Mouse (Mus musculus) small intestine, adult 2 months (tissue): ENCODE data around the gene Cirbp. TPM values are rescaled to one million over a fixed set of nuclear protein-coding genes. Genes with fewer than 3 reads are reported as not detected.

ENCODE experiments used
- H3K27ac ChIP-seq: fragments of 200-500 bp; 2 replicates; pipeline ENCODE4 v1.5.1; 2012; ENCODE audit warnings: low read depth, low read length, control low read depth, inconsistent platforms; ENCODE audit not compliant: insufficient read depth
- H3K27me3 ChIP-seq: fragments of 200-500 bp; 2 replicates; pipeline ENCODE4 v1.6.1; 2012; ENCODE audit warnings: mild to moderate bottlenecking, moderate library complexity, low read length, inconsistent platforms; ENCODE audit not compliant: control insufficient read depth, insufficient read depth
- H3K36me3 ChIP-seq: fragments of 200-500 bp; 2 replicates; pipeline ENCODE4 v1.6.1; 2012; ENCODE audit warnings: mild to moderate bottlenecking, low read length, control low read depth, inconsistent platforms; ENCODE audit not compliant: control insufficient read depth, insufficient read depth
- H3K4me1 ChIP-seq: fragments of 200-500 bp; 2 replicates; pipeline ENCODE4 v1.6.1; 2012; ENCODE audit warnings: low read length, inconsistent platforms, mixed read lengths; ENCODE audit not compliant: control insufficient read depth, insufficient read depth, insufficient read length
- H3K4me3 ChIP-seq: fragments of 200-500 bp; 2 replicates; pipeline ENCODE4 v1.5.1; 2012; ENCODE audit warnings: low read depth, mild to moderate bottlenecking, control low read depth, inconsistent platforms, low read length, moderate library complexity
- CTCF ChIP-seq: fragments of 200-500 bp; IDR thresholded peaks from 2 replicates; pipeline ENCODE4 v1.5.1; 2012; ENCODE audit warnings: low read depth, mild to moderate bottlenecking, control low read depth, inconsistent platforms, low read length, moderate library complexity, mixed read lengths; ENCODE audit not compliant: insufficient replicate concordance, insufficient read length; ENCODE audit errors: extremely low read depth
- POLR2A ChIP-seq: fragments of 200-500 bp; IDR thresholded peaks from 2 replicates; pipeline ENCODE4 v1.6.1; 2012; ENCODE audit warnings: low read depth, mild to moderate bottlenecking, control low read depth, inconsistent platforms, low read length, moderate library complexity
- WGBS: fragments of 180-500 bp; shearing (Covaris S2); methylation state at CpG from one replicate; pipeline ENCODE4 v1.1.7; 2018; 5-methylcytosine and 5-hydroxymethylcytosine counted together
- polyA plus RNA-seq: library from polyadenylated mRNA; depleted of rRNA; stranded (reverse); fragments of >200 nt; gene quantifications from 2 replicates; pipeline ENCODE4 v1.2.3, GENCODE M21; 2012

The Cirbp gene
- polyA plus RNA-seq, 1 experiment = 48.0 TPM

DNA sequence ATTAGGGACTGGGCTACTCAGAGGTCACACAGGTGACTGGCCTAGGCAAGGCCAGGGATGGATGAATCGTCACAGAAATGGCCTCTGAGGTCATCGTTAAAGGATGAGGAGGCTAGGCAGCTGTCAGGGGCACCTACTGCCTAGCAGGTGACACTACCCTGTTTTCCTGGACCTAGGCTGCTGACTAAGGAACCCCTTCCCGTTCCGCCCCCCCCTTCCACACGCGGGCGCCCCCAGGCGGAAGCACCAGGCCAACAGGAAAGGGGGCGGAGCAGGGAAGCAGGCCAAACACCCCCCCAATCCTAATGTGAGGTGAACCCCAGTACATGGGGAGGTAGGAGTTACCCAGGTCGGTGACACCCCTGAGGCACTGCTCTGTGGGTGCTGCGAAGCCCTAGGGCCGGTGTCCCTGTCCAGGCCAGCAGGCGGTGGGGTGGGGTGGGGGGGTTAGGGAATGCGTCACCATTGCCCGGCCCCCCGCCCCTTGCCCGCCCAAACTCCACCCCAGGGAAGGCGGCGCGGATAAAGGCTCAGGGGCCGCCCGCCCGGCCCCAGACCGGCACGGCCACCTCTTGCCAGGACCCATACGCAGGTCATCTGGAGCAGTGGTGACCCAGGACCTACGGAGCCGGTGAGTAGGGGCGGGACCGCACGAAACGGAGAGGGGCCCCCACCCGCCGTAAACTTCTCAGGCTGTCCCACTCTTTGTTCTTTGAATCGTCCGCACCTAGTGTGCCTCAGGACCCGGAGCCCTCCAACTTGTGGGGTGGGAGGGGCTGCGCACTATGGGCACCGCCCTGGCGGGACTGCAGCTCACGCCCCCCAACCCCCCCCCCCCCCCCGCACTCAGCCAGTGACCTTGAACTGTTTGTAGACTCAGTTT, 17.8 kb upstream of the Cirbp start, which contains the start of gene Midn:
TSS of gene Midn (plus strand) at position 554 of the 883 bp plus-strand sequence.
- Histone ChIP-seq H3K27me3 (no peaks in the 10 kb centered on the region), H3K4me1 (peaks cover 46% of the 10 kb centered on the region), H3K27ac (peak within 1 kb of the TSS; percentile 99), H3K36me3 (peaks cover 60% of the 10 kb centered on the region), H3K4me3 (peak within 1 kb of the TSS; percentile 97)
- TF ChIP-seq POLR2A (peak; percentile 96), CTCF (peak; percentile 52; the same call in 1 of the 2 replicates)
- under 1% methylated on average over 42 of the region's 42 CpGs for WGBS

DNA sequence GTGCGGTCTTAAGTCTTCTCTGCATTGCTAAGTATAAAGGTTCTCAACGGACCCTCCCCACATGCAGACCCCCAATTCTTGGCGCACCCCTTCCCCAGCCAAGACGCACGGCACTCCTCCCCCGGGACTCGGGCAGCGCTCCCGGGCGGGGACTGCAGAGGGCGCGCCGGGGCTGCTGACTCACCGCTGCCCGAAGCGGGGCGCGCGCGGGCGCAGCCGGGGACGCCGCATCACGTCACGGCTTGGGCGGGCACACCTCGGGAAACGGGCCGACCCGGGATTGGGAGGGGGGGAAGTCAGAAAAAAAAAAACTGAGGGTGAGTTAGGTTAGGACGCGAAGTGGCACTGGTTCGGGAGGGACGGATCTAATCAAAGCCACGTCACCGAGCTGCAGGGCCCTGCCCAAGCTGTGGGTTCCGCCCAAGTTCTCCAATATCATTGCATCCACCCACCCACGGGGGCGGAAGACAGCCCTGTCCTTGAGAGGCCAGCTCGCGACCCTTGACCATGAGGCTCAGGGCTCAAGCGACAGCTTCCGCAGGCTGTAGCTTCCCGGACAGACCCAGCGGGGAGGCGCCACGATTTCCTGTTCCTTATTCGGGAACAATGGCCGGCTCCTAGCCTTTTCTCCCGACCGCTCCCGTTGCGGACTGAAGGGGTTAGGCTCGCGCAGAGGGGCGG, 17.0 kb upstream of the Cirbp start:
- peaks cover 48% of the 10 kb centered on the region for H3K4me1 ChIP-seq
- H3K27me3 ChIP-seq = no peaks in the 10 kb centered on the region
- peaks cover 62% of the 10 kb centered on the region for H3K36me3 ChIP-seq
- 1% methylated on average over 57 of the region's 57 CpGs for WGBS
- TF ChIP-seq POLR2A = peak; percentile 54; the same call in 1 of the 2 replicates
- peak; percentile 46; the same call in 1 of the 2 replicates for TF ChIP-seq CTCF
- H3K27ac ChIP-seq = peak overlapping the region; percentile 99
- peak overlapping the region; percentile 97 for H3K4me3 ChIP-seq

DNA sequence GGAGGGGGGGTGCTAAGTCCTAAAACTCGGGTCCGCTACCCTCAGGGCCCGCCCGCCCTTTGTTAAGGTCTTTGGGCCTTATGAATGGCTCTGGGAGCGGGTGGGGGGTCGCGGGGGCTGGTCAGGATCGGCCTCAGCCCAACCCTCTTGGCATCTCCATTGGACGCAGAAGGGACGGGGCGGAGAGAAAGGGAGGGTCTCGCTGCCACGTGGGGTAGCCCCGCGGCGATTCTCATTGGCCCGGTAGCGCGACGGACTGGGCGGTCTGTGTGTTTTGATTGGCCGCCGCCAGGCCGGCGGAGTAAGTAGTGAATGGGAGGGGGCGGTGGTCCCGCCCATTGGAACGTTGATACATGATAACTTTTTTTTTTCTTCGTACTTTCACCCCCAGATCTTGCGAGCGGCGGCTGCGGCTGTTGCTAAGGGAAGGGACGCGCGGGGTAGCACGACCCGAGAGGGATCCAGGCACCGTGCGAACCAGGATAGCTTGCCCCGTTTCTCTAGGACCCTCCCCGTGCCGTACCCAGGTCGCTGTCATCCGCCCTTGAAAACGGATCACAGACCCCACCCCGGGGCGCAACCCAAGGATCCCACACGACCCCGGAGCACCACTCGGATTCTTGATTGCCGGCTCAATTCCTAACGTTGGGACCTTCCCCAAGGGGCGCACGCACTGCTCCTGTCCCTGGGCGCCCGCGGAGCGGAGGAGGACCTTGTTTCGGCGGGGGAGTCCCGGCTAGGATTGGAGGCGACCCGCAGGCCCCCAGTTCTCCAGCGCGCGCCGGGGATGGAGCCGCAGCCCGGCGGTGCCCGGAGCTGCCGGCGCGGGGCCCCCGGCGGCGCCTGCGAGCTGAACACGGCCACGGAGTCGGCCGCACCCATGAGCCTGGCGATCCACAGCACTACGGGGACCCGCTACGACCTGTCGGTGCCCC, 16.2 kb upstream of the Cirbp start:
- Histone ChIP-seq H3K27me3 (no peaks in the 10 kb centered on the region), H3K4me1 (peaks cover 53% of the 10 kb centered on the region), H3K27ac (peak overlapping the region; percentile 99), H3K4me3 (peak overlapping the region; percentile 97), H3K36me3 (peaks cover 62% of the 10 kb centered on the region)
- under 1% methylated on average over 88 of the region's 88 CpGs for WGBS
- TF ChIP-seq CTCF = no peak
- peak; percentile 66; the same call in 1 of the 2 replicates for TF ChIP-seq POLR2A

DNA sequence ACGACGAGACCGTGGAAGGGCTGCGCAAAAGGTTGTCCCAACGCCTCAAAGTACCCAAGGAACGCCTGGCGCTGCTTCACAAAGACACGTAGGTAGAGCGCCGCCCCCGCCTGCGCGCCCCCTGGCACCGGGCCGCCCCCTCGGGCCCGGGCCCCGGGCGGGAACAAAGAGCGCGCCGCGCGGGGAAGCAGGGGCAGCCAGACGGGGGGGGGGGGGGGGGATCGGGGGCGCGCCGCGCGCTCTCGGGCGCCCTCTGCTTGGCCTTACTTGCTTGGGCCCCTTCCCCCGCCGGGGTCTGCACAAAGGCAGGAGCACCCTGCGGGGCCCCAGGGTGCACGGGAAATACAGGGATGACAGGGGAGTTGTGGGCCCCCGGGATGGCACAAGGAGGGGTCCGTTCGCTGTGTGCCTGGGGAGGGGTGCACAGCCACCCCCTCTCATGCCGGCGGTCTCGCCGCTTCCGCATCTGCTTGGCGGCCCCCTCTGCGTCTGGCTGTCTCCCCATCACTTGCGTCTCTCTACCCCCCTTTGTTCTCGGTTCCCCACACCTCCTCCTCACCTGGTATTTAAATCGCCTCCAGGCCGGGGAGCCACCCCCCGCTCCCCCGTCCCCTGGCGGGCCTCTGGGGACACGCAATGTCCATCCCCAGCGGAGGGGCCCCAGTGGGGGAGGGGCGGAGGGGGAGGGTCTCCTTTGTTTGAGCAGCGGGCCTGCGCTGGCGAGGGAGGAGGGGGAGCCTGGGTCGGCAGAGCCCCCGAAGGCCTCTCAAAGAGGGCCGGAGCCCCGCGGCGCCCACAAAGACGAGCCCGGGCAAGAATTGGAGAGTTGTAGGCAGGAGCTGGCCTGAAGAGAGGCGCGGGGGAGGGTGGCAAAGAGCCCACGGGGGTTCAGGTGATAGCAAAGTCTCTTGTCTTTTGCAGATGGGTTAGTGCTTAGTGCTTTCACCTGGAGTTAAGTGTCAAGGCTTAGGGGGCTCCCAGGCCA, 15.3 kb upstream of the Cirbp start:
- Histone ChIP-seq H3K27ac (peak overlapping the region; percentile 89), H3K4me1 (peaks cover 51% of the 10 kb centered on the region), H3K27me3 (no peaks in the 10 kb centered on the region), H3K4me3 (peak overlapping the region; percentile 97), H3K36me3 (peaks cover 64% of the 10 kb centered on the region)
- WGBS = 1% methylated on average over 70 of the region's 71 CpGs
- TF ChIP-seq CTCF (no peak), POLR2A (no peak)

DNA sequence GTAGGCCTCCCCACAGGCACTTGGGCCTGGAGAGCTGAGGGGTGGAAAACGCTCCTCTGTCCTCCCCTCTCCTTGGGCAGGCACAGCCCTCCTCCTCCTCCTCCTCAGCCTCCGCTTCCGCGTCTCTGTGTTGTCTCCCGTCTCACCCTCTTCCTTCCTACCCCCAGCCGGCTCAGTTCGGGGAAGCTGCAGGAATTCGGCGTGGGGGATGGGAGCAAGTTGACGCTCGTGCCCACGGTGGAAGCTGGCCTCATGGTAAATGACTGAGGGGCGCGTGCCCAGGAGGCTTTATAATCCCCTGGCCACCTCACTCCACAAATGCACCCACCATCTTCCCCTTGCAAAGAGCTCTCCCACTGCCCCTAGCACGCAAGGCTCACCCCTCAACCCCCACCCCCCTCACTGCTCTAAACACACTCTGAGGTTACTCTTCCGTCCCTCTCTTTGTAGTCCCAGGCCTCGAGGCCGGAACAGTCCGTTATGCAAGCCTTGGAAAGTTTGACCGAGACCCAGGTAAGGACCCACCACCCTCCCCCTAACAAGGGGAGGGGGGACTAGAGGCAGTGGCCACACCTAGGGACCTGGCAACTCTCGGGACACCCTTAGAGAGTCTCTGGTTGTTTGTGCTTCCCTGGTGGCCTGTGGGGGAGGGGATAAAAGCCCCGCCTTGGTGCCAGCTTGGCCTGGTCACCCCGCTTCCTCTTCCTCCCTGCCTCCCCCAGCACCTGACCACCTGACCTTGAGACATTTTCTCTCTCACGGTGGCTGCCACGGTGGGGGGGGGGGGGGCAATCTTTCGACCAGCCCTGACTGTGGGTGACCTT, 14.4 kb upstream of the Cirbp start:
- 3% methylated on average over 26 of the region's 26 CpGs for WGBS
- no peak for TF ChIP-seq CTCF
- TF ChIP-seq POLR2A = peak; percentile 30; the same call in 1 of the 2 replicates
- Histone ChIP-seq H3K27ac (peak overlapping the region; percentile 87), H3K4me3 (peak overlapping the region; percentile 97), H3K27me3 (no peaks in the 10 kb centered on the region), H3K36me3 (peaks cover 70% of the 10 kb centered on the region), H3K4me1 (peaks cover 50% of the 10 kb centered on the region)
